ENCODE assay signal across 17 mouse cellular contexts in the genomic region with DNA sequence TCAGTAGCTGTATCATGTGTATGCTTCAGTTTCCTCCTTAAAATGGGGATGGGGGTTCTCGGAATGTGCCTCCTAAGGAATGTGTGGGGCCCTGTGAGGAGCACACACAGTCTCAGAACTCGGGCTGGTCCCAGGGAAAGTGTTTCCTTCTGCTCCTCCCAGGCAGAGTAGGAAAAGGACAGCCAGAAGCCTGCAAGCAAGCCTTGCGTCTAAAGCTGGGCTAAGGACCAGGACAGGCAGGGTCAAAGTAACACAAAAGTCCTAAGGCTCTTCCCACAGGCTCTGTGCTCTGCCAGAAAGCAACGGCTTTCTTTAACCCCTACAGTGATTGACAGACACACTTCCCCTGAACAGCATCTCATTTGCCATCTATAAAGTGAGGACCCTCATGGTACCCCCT. TPM values are rescaled to one million over a fixed set of nuclear protein-coding genes. Genes with fewer than 3 reads are reported as not detected.
DNase-seq lines count a peak whose midpoint lies in the region; ATAC-seq and TF ChIP-seq lines count a peak whose summit lies in the region.
"Had no signal": no experiment of that assay in that cellular context is flagged by ENCODE, and none has a peak within 500 bp of the region (broad histone marks: within the 10 kb centered on the region; RNA-seq: fewer than 3 reads in every experiment).

No protein-coding gene starts in this region.

- H3K4me2 ChIP-seq in kidney, embryonic 14.5 days (replicated peaks; ENCODE audit: low read depth, low read length) = no peak overlapping the region
- H3K4me2 ChIP-seq in kidney, embryonic 15.5 days = no peak overlapping the region
- H3K4me2 ChIP-seq: liver, embryonic 15.5 days; neural tube, embryonic 12.5 days; stomach, embryonic 15.5 days had no signal

- H3K36me3 ChIP-seq in heart, adult 2 months (ENCODE audit: control insufficient read depth, insufficient read depth, low read length) = no peaks in the 10 kb centered on the region; the same call in none of the 2 replicates
- H3K36me3 ChIP-seq in kidney, embryonic 14.5 days (ENCODE audit: control insufficient read depth, insufficient read depth, low read length) = no peaks in the 10 kb centered on the region
- H3K36me3 ChIP-seq in kidney, embryonic 15.5 days = no peaks in the 10 kb centered on the region
- H3K36me3 ChIP-seq: G1E; liver, embryonic 15.5 days; neural tube, embryonic 12.5 days; stomach, embryonic 15.5 days had no signal

- peak overlapping the region; percentile 31 for H3K27ac ChIP-seq in heart, adult 2 months
- no peak overlapping the region for H3K27ac ChIP-seq in kidney, embryonic 14.5 days (ENCODE audit: low read depth, low read length)
- H3K27ac ChIP-seq in kidney, embryonic 15.5 days = 0 out of 2 replicates have a peak overlapping the region, but pooled peaks have one; percentile 4
- H3K27ac ChIP-seq: liver, embryonic 15.5 days; neural tube, embryonic 12.5 days; stomach, embryonic 15.5 days had no signal

- no peaks in the 10 kb centered on the region for H3K9me3 ChIP-seq in kidney, embryonic 14.5 days (ENCODE audit: control insufficient read depth, low read length)
- H3K9me3 ChIP-seq in kidney, embryonic 15.5 days (replicated peaks) = no peaks in the 10 kb centered on the region
- H3K9me3 ChIP-seq: G1E; liver, embryonic 15.5 days; neural tube, embryonic 12.5 days; stomach, embryonic 15.5 days had no signal

- WGBS in heart, adult 2 months = 36% methylated on average over 4 of the region's 4 CpGs
- WGBS in kidney, embryonic 14.5 days = 51% methylated on average over 4 of the region's 4 CpGs
- 36% methylated on average over 4 of the region's 4 CpGs for WGBS in kidney, embryonic 15.5 days

- no peaks in the 10 kb centered on the region for H3K27me3 ChIP-seq in heart, adult 2 months (ENCODE audit: control insufficient read depth, insufficient read depth, low read length)
- no peaks in the 10 kb centered on the region for H3K27me3 ChIP-seq in kidney, embryonic 14.5 days (ENCODE audit: control insufficient read depth, insufficient read depth, low read length)
- no peaks in the 10 kb centered on the region for H3K27me3 ChIP-seq in kidney, embryonic 15.5 days
- H3K27me3 ChIP-seq: liver, embryonic 15.5 days; stomach, embryonic 15.5 days had no signal

- no peak for TF ChIP-seq CTCF in heart, adult 2 months (IDR thresholded peaks at IDR 0.05)

- H3K4me1 ChIP-seq in heart, adult 2 months (ENCODE audit: control insufficient read depth, insufficient read depth, low read length) = peaks cover 41% of the 10 kb centered on the region
- H3K4me1 ChIP-seq in kidney, embryonic 14.5 days (ENCODE audit: control insufficient read depth, insufficient read depth, low read length) = peaks cover 45% of the 10 kb centered on the region
- H3K4me1 ChIP-seq in kidney, embryonic 15.5 days = peaks cover 83% of the 10 kb centered on the region

- ATAC-seq in kidney, embryonic 14.5 days (ENCODE audit: low FRiP score, low TSS enrichment) = no peak
- no peak for ATAC-seq in kidney, embryonic 15.5 days (replicated peaks; ENCODE audit: low FRiP score)
- ATAC-seq: CD4-positive, CD25-positive, alpha-beta regulatory T cell, adult 4 months had no signal

- DNase-seq in adrenal gland, adult (ENCODE audit: inconsistent age in 2 of 2, low spot score in 1 of 2) = peak; percentile 26 to 66
- no peak for DNase-seq in adrenal gland, postnatal 25 days
- DNase-seq in heart, adult 2 months = peak in 1 of 2 experiments; percentile 39
- no peak for DNase-seq in heart, postnatal 25 days (ENCODE audit: low spot score)
- DNase-seq in kidney, adult 18-20 months = peak; percentile 56
- DNase-seq in spleen, postnatal 36 days (ENCODE audit: low spot score in 2 of 2) = no peak
- DNase-seq: cerebellum, adult 9-10 months; gastrocnemius, postnatal 14 days; spleen, adult 18-20 months; thymus, adult 2 months had no signal

- intact Hi-C loops in heart, adult 2 months (cut with DNase I) = no loop called here
- intact Hi-C loops in heart, postnatal 25 days (cut with DNase I) = no loop called here

- peaks cover 2% of the 10 kb centered on the region; the same call in 1 of the 2 replicates for H3K79me2 ChIP-seq in heart, adult 2 months (replicated peaks; ENCODE audit: control insufficient read depth, insufficient read depth, low read length)

- H3K9ac ChIP-seq in heart, adult 2 months (ENCODE audit: low read depth, low read length) = no peak overlapping the region
- H3K9ac ChIP-seq in kidney, embryonic 14.5 days (ENCODE audit: low read depth, low read length) = no peak overlapping the region
- H3K9ac ChIP-seq in kidney, embryonic 15.5 days = no peak overlapping the region
- H3K9ac ChIP-seq: liver, embryonic 15.5 days; neural tube, embryonic 12.5 days; stomach, embryonic 15.5 days had no signal

- TF ChIP-seq EP300 in heart, adult 2 months (IDR thresholded peaks at IDR 0.05; ENCODE audit: insufficient read depth, low read depth, low read length) = no peak

- H3K4me3 ChIP-seq in heart, adult 2 months = no peak overlapping the region
- no peak overlapping the region for H3K4me3 ChIP-seq in kidney, embryonic 14.5 days (ENCODE audit: low read length)
- H3K4me3 ChIP-seq in kidney, embryonic 15.5 days (replicated peaks) = no peak overlapping the region
- H3K4me3 ChIP-seq: liver, embryonic 15.5 days; neural tube, embryonic 12.5 days; stomach, embryonic 15.5 days had no signal

- no peak for TF ChIP-seq POLR2A in heart, adult 2 months (IDR thresholded peaks at IDR 0.05; ENCODE audit: insufficient read depth, low read depth, low read length)

RNA-seq across cellular contexts. Expression of a gene that starts 14.9 kb away (rescaled TPM):
- total RNA-seq in adrenal gland, postnatal 25 days (2021) = 88.4 and 94.4 TPM in 2 replicates
- 10 to 100 TPM; 27.2 to 43.0 TPM for total RNA-seq in heart, adult 2 months (2021)
- 19.2 and 19.4 TPM in 2 replicates for polyA plus RNA-seq in heart, adult 2 months (2012; rRNA removed)
- total RNA-seq in heart, postnatal 25 days (2021) = 10 to 100 TPM; 34.9 to 37.7 TPM
- 6.0 and 6.1 TPM in 2 replicates for polyA plus RNA-seq in kidney, embryonic 14.5 days (2014; fragmentation: Nextera tagmentation; extraction: Ambion mirVana)
- polyA plus RNA-seq in kidney, embryonic 15.5 days (2015; fragmentation: Nextera tagmentation; extraction: Ambion mirVana) = 3.8 and 4.9 TPM in 2 replicates
- total RNA-seq: G1E had no signal
- polyA plus RNA-seq: G1E had no signal

Comparison
In these comparisons a context has a peak if more than half of its experiments do, and no peak if none do; other contexts are left out.
1. DNase-seq: peak in adrenal gland, adult (2 of 2) and kidney, adult 18-20 months (single experiment); none in adrenal gland, postnatal 25 days (single experiment), heart, postnatal 25 days (single experiment) and spleen, postnatal 36 days (0 of 2).